Comparison of ENCODE assay signal across 8 mouse cellular contexts in genomic region chr11:102284501-102285094, GRCm38 (mm10). TPM values are rescaled to one million over a fixed set of nuclear protein-coding genes. Genes with fewer than 3 reads are reported as not detected.
DNase-seq lines count a peak whose midpoint lies in the region; ATAC-seq and TF ChIP-seq lines count a peak whose summit lies in the region.

Gene Tmub2 (plus strand): TSS chr11:102284931.

- ATAC-seq in embryonic facial prominence, embryonic 13.5 days (ENCODE audit: insufficient number of reproducible peaks, insufficient read depth, low FRiP score, low TSS enrichment, low read depth): peak; percentile 78
- peak; percentile 90 for ATAC-seq in limb, embryonic 12.5 days (ENCODE audit: insufficient number of reproducible peaks, insufficient read depth, low FRiP score, low TSS enrichment, low read depth)
- peak; percentile 93 for ATAC-seq in midbrain, embryonic 15.5 days (replicated peaks)

- no peak for TF ChIP-seq POLR2A in kidney, adult 2 months (IDR thresholded peaks at IDR 0.05; ENCODE audit: low read depth, low read length)
- TF ChIP-seq POLR2A in spleen, adult 2 months (IDR thresholded peaks at IDR 0.05; ENCODE audit: low read depth, low read length): no peak

- peak; percentile 97 for DNase-seq in 3134 (ENCODE audit: extremely low read depth, insufficient read length, low spot score)
- peak; percentile 94 to 96 for DNase-seq in adrenal gland, postnatal 36 days
- DNase-seq in heart, adult 18-20 months: peak; percentile 98
- peak; percentile 99 for DNase-seq in kidney, adult 2 months
- peak; percentile 95 to 98 for DNase-seq in spleen, adult 2 months (ENCODE audit: low read depth in 1 of 2, low spot score in 2 of 2)

- H3K4me1 ChIP-seq in embryonic facial prominence, embryonic 13.5 days: peaks cover 18% of the 10 kb centered on the region
- peaks cover 4% of the 10 kb centered on the region for H3K4me1 ChIP-seq in kidney, adult 2 months (ENCODE audit: control insufficient read depth, insufficient read depth, low read length)
- H3K4me1 ChIP-seq in limb, embryonic 12.5 days (replicated peaks): peaks cover 13% of the 10 kb centered on the region
- H3K4me1 ChIP-seq in midbrain, embryonic 15.5 days: peaks cover 15% of the 10 kb centered on the region
- peaks cover 6% of the 10 kb centered on the region; the same call in 1 of the 2 replicates for H3K4me1 ChIP-seq in spleen, adult 2 months (ENCODE audit: control insufficient read depth, insufficient read depth, insufficient read length)

- H3K9me3 ChIP-seq in embryonic facial prominence, embryonic 13.5 days: no peaks in the 10 kb centered on the region
- H3K9me3 ChIP-seq in limb, embryonic 12.5 days: no peaks in the 10 kb centered on the region
- H3K9me3 ChIP-seq in midbrain, embryonic 15.5 days: no peaks in the 10 kb centered on the region

- H3K9ac ChIP-seq in embryonic facial prominence, embryonic 13.5 days: peak within 1 kb of the TSS; percentile 89
- peak within 1 kb of the TSS; percentile 85 for H3K9ac ChIP-seq in limb, embryonic 12.5 days (replicated peaks)
- peak within 1 kb of the TSS; percentile 77 for H3K9ac ChIP-seq in midbrain, embryonic 15.5 days

- no peaks in the 10 kb centered on the region for H3K27me3 ChIP-seq in embryonic facial prominence, embryonic 13.5 days
- no peaks in the 10 kb centered on the region for H3K27me3 ChIP-seq in kidney, adult 2 months (replicated peaks; ENCODE audit: control insufficient read depth, insufficient read depth, low read length)
- H3K27me3 ChIP-seq in limb, embryonic 12.5 days: no peaks in the 10 kb centered on the region
- no peaks in the 10 kb centered on the region for H3K27me3 ChIP-seq in midbrain, embryonic 15.5 days (replicated peaks)
- no peaks in the 10 kb centered on the region for H3K27me3 ChIP-seq in spleen, adult 2 months (ENCODE audit: control insufficient read depth, insufficient read depth, low read length)

- WGBS in embryonic facial prominence, embryonic 13.5 days: under 1% methylated on average over 31 of the region's 32 CpGs
- WGBS in kidney, adult 2 months: under 1% methylated on average over 32 of the region's 32 CpGs
- under 1% methylated on average over 32 of the region's 32 CpGs for WGBS in limb, embryonic 12.5 days
- WGBS in midbrain, embryonic 15.5 days: under 1% methylated on average over 32 of the region's 32 CpGs
- WGBS in spleen, adult 2 months: under 1% methylated on average over 32 of the region's 32 CpGs

- H3K4me3 ChIP-seq in embryonic facial prominence, embryonic 13.5 days: peak within 1 kb of the TSS; percentile 80
- H3K4me3 ChIP-seq in kidney, adult 2 months (ENCODE audit: insufficient read depth, low read depth, low read length): peak within 1 kb of the TSS; percentile 84
- peak within 1 kb of the TSS; percentile 75 for H3K4me3 ChIP-seq in limb, embryonic 12.5 days (replicated peaks)
- H3K4me3 ChIP-seq in midbrain, embryonic 15.5 days: peak within 1 kb of the TSS; percentile 70
- H3K4me3 ChIP-seq in spleen, adult 2 months (ENCODE audit: extremely low read depth, insufficient read depth, insufficient read length): peak within 1 kb of the TSS; percentile 86

- peak within 1 kb of the TSS; percentile 82 for H3K27ac ChIP-seq in embryonic facial prominence, embryonic 13.5 days
- peak within 1 kb of the TSS; percentile 94 for H3K27ac ChIP-seq in kidney, adult 2 months (ENCODE audit: insufficient read depth, low read depth, low read length)
- H3K27ac ChIP-seq in limb, embryonic 12.5 days: peak within 1 kb of the TSS; percentile 72
- H3K27ac ChIP-seq in midbrain, embryonic 15.5 days: peak within 1 kb of the TSS; percentile 85
- peak within 1 kb of the TSS; percentile 79 for H3K27ac ChIP-seq in spleen, adult 2 months (ENCODE audit: insufficient read depth, low read length)

- H3K4me2 ChIP-seq in embryonic facial prominence, embryonic 13.5 days: peak within 1 kb of the TSS; percentile 85
- H3K4me2 ChIP-seq in limb, embryonic 12.5 days: peak within 1 kb of the TSS; percentile 67
- H3K4me2 ChIP-seq in midbrain, embryonic 15.5 days: peak within 1 kb of the TSS; percentile 71

- peaks cover 26% of the 10 kb centered on the region for H3K36me3 ChIP-seq in embryonic facial prominence, embryonic 13.5 days
- H3K36me3 ChIP-seq in kidney, adult 2 months (ENCODE audit: control insufficient read depth, insufficient read depth, low read length): no peaks in the 10 kb centered on the region
- H3K36me3 ChIP-seq in limb, embryonic 12.5 days: peaks cover 25% of the 10 kb centered on the region
- H3K36me3 ChIP-seq in midbrain, embryonic 15.5 days (replicated peaks): peaks cover 11% of the 10 kb centered on the region; the same call in 1 of the 2 replicates
- H3K36me3 ChIP-seq in spleen, adult 2 months (ENCODE audit: control insufficient read depth, insufficient read depth, low read length): peaks cover 12% of the 10 kb centered on the region

- peak; percentile 27; the same call in 1 of the 2 replicates for TF ChIP-seq CTCF in kidney, adult 2 months (conservative IDR thresholded peaks at IDR 0.05; ENCODE audit: insufficient read depth, insufficient read length, low read depth, low read length)
- TF ChIP-seq CTCF in spleen, adult 2 months (IDR thresholded peaks at IDR 0.05; ENCODE audit: extremely low read depth, insufficient read depth, insufficient read length, insufficient replicate concordance): no peak

RNA-seq across cellular contexts. Expression of gene Tmub2, which starts in this region (rescaled TPM):
- 10 to 100 TPM; 47.3 to 60.4 TPM for total RNA-seq in adrenal gland, postnatal 36 days (2021)
- polyA plus RNA-seq in embryonic facial prominence, embryonic 13.5 days (2015; fragmentation: Nextera tagmentation; extraction: Ambion mirVana): 51.8 and 54.8 TPM in 2 replicates
- 10 to 100 TPM; 24.4 to 26.7 TPM for total RNA-seq in heart, adult 18-20 months (2021)
- polyA plus RNA-seq in kidney, adult 2 months (2012; rRNA removed): 59.7 and 66.9 TPM in 2 replicates
- polyA plus RNA-seq in limb, embryonic 12.5 days (2016; fragmentation: Nextera tagmentation; extraction: Ambion mirVana): 47.4 and 48.9 TPM in 2 replicates
- 82.3 and 84.4 TPM in 2 replicates for polyA plus RNA-seq in midbrain, embryonic 15.5 days (2015; fragmentation: Nextera tagmentation; extraction: Ambion mirVana)
- polyA plus RNA-seq in spleen, adult 2 months (2012; rRNA removed): 31.6 and 41.1 TPM in 2 replicates

Comparison
In these comparisons a context has a peak if more than half of its experiments do, and no peak if none do; other contexts are left out.
1. Peak in every context shown above with its lines: DNase-seq, ATAC-seq, H3K4me3 ChIP-seq and H3K27ac ChIP-seq.